Comparison of ENCODE assay signal across 8 mouse cellular contexts in the genomic region with DNA sequence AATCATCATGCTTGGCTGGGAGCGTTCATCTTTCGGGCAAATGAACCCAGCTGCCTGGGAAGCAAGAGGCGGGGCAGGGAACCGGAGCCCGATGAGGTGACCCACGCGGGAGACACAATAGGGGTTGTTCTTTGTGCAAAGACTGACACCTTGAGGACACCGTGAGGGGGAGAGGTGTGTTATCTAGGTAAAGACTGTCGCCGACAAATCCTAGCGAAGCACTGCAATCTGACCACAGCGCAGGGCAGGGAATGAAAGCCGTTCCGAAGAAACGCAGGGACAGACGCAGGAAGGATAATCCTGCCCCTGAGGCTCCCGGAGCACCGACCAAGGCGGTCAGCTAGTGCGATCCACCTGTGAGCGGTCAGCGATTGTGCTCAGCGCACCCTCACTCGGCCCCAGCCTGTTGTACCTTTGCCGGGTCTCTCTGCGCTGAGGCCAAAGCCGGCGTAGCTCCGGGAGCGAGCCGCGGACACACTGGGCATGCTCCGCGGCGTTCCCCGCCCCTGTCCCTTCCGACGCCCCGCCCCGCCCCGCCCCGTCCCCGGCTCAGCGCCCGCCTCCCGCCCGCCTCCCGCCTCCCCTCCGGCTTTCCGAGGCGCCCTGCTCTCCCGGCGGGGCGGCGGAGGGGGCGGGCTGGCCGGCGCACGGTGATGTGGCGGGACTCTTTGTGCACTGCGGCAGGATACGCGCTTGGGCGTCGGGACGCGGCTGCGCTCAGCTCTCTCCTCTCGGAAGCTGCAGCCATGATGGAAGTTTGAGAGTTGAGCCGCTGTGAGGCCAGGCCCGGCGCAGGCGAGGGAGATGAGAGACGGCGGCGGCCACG. TPM values are rescaled to one million over a fixed set of nuclear protein-coding genes. Genes with fewer than 3 reads are reported as not detected.
A peak's percentile ranks its signal among the peaks of the same experiment; 100 is the strongest.
DNase-seq lines count a peak whose midpoint lies in the region; ATAC-seq and TF ChIP-seq lines count a peak whose summit lies in the region.

A gene (plus strand): TSS at position 598 of the 826 bp plus-strand sequence.

- H3K4me3 ChIP-seq in hindbrain, embryonic 10.5 days, result peak within 1 kb of the TSS; percentile 98
- H3K4me3 ChIP-seq in lung, postnatal 0 days (ENCODE audit: low read depth, low read length), result peak within 1 kb of the TSS; percentile 99

- no peaks in the 10 kb centered on the region for H3K9me3 ChIP-seq in hindbrain, embryonic 10.5 days
- no peaks in the 10 kb centered on the region for H3K9me3 ChIP-seq in lung, postnatal 0 days (ENCODE audit: low read length)

- H3K27me3 ChIP-seq in hindbrain, embryonic 10.5 days (ENCODE audit: insufficient read depth, poor library complexity, severe bottlenecking), result peaks cover 16% of the 10 kb centered on the region
- no peaks in the 10 kb centered on the region for H3K27me3 ChIP-seq in lung, postnatal 0 days (replicated peaks; ENCODE audit: insufficient read depth, low read length)

- H3K4me2 ChIP-seq in lung, postnatal 0 days (replicated peaks; ENCODE audit: low read depth, low read length), result peak within 1 kb of the TSS; percentile 96

- peaks cover 35% of the 10 kb centered on the region for H3K4me1 ChIP-seq in hindbrain, embryonic 10.5 days (replicated peaks)
- H3K4me1 ChIP-seq in lung, postnatal 0 days (ENCODE audit: insufficient read depth, low read depth, low read length), result peaks cover 7% of the 10 kb centered on the region; the same call in 1 of the 2 replicates

- H3K36me3 ChIP-seq in hindbrain, embryonic 10.5 days, result no peaks in the 10 kb centered on the region
- H3K36me3 ChIP-seq in lung, postnatal 0 days (ENCODE audit: insufficient read depth, low read length), result no peaks in the 10 kb centered on the region

- no peak for TF ChIP-seq EP300 in lung, postnatal 0 days (IDR thresholded peaks at IDR 0.05)

- peak; percentile 99 for DNase-seq in NIH3T3 (ENCODE audit: low read depth)
- DNase-seq in cerebellum, adult 9-11 months, result peak; percentile 97
- DNase-seq in frontal cortex, adult 2 months (ENCODE audit: extremely low spot score in 1 of 2, low spot score in 1 of 2), result peak; percentile 90 to 97
- peak; percentile 98 for DNase-seq in hindbrain, embryonic 10.5 days (ENCODE audit: low spot score)
- DNase-seq in layer of hippocampus, postnatal 10 days (ENCODE audit: low spot score in 2 of 2), result peak; percentile 99
- DNase-seq in lung, postnatal 0 days (ENCODE audit: low spot score), result peak; percentile 97
- peak; percentile 96 for DNase-seq in ovary, postnatal 10 days (ENCODE audit: low spot score)
- peak; percentile 96 for DNase-seq in thymus, postnatal 0 days (ENCODE audit: low spot score)

- peak within 1 kb of the TSS; percentile 96 for H3K9ac ChIP-seq in lung, postnatal 0 days (replicated peaks; ENCODE audit: low read depth)

- peak; percentile 89 for ATAC-seq in lung, postnatal 0 days

- under 1% methylated on average over 74 of the region's 77 CpGs for WGBS in hindbrain, embryonic 10.5 days
- under 1% methylated on average over 63 of the region's 77 CpGs for WGBS in lung, postnatal 0 days

- TF ChIP-seq CTCF in lung, postnatal 0 days (IDR thresholded peaks at IDR 0.05), result no peak

- H3K27ac ChIP-seq in hindbrain, embryonic 10.5 days, result peak within 1 kb of the TSS; percentile 98
- H3K27ac ChIP-seq in lung, postnatal 0 days (ENCODE audit: low read length), result peak within 1 kb of the TSS; percentile 99

RNA-seq across cellular contexts. Expression of the gene that starts here (rescaled TPM):
- 64.6 and 66.3 TPM in 2 replicates for polyA plus RNA-seq in frontal cortex, adult 2 months (2012; rRNA removed)
- 5.1 and 7.7 TPM in 2 replicates for polyA plus RNA-seq in hindbrain, embryonic 10.5 days (2016; fragmentation: Nextera tagmentation; extraction: Ambion mirVana)
- total RNA-seq in layer of hippocampus, postnatal 10 days (2021), result 100 to 1,000 TPM; 129 to 130 TPM
- 10.8 and 12.3 TPM in 2 replicates for polyA plus RNA-seq in lung, postnatal 0 days (2015; fragmentation: Nextera tagmentation; extraction: Ambion mirVana)
- 17.7 and 22.9 TPM in 2 replicates for polyA plus RNA-seq in thymus, postnatal 0 days (2015; fragmentation: Nextera tagmentation; extraction: Ambion mirVana)

Comparison
In these comparisons a context has a peak if more than half of its experiments do, and no peak if none do; other contexts are left out.
1. Peak in every context shown above with its lines: DNase-seq, ATAC-seq, H3K4me3 ChIP-seq and H3K27ac ChIP-seq.